Mouse (Mus musculus) kidney, adult 2 months (tissue): ENCODE results near the gene Slamf8. TPM values are rescaled to one million over a fixed set of nuclear protein-coding genes. Genes with fewer than 3 reads are reported as not detected.
A peak's percentile ranks its signal among the peaks of the same experiment; 100 is the strongest.

Experiments used
- DNase-seq: peaks from one replicate; pipeline ENCODE4 v3.0.0; 2021
- H3K27ac ChIP-seq: fragments of 200-500 bp; 2 replicates; pipeline ENCODE4 v1.5.1; 2012; ENCODE audit warnings: low read depth, low read length, control low read depth, inconsistent platforms; ENCODE audit not compliant: insufficient read depth
- H3K27me3 ChIP-seq: fragments of 200-500 bp; replicated peaks from 2 replicates; pipeline ENCODE4 v1.6.1; 2012; ENCODE audit warnings: mild to moderate bottlenecking, moderate library complexity, low read length, inconsistent platforms; ENCODE audit not compliant: control insufficient read depth, insufficient read depth
- H3K36me3 ChIP-seq: fragments of 200-500 bp; 2 replicates; pipeline ENCODE4 v1.6.1; 2012; ENCODE audit warnings: mild to moderate bottlenecking, moderate library complexity, low read length, inconsistent platforms; ENCODE audit not compliant: control insufficient read depth, insufficient read depth
- H3K4me1 ChIP-seq: fragments of 200-500 bp; 2 replicates; pipeline ENCODE4 v1.6.1; 2011; ENCODE audit warnings: low read length; ENCODE audit not compliant: control insufficient read depth, insufficient read depth
- H3K4me3 ChIP-seq: fragments of 200-500 bp; 2 replicates; pipeline ENCODE4 v1.5.1; 2011; ENCODE audit warnings: mild to moderate bottlenecking, low read depth, low read length, control low read depth; ENCODE audit not compliant: insufficient read depth
- CTCF ChIP-seq: fragments of 200-500 bp; conservative IDR thresholded peaks from 2 replicates; pipeline ENCODE4 v1.5.1; 2011; ENCODE audit warnings: low read depth, mild to moderate bottlenecking, control low read depth, low read length, moderate library complexity, mixed read lengths; ENCODE audit not compliant: insufficient read depth, insufficient read length
- POLR2A ChIP-seq: fragments of 200-500 bp; IDR thresholded peaks from one replicate; pipeline ENCODE4 v1.6.1; 2011; ENCODE audit warnings: low read depth, low read length, control low read depth
- WGBS: fragments of 180-500 bp; shearing (Covaris S2); methylation state at CpG from one replicate; pipeline ENCODE4 v1.1.7; 2018; 5-methylcytosine and 5-hydroxymethylcytosine counted together
- polyA plus RNA-seq: library from polyadenylated mRNA; depleted of rRNA; stranded (reverse); fragments of >200 nt; gene quantifications from 2 replicates; pipeline ENCODE4 v1.2.3, GENCODE M21; 2012

Gene Slamf8
- polyA plus RNA-seq, 1 experiment = 3.0 TPM

DNA sequence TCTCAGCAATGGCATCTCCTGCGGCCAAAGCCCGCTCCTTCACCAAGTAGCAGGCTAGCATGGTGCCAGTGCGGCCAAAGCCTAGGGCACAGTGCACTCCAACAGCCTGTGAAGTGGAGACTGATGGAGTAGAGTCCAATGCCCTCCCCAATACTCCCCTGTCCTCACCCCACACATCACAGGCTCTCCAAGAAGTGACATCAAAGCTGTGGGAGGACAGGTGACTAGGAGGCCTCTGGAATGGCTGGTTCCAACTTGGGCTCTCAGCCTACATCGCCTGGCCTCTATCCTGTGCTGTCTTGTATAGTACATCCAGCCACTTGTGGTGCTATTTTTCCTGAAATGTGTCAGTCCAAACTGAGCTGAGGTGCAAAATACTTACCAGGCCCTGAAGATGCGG, 41.4 kb upstream of the Slamf8 start:
- WGBS = 80% methylated on average over 5 of the region's 5 CpGs
- no peaks in the 10 kb centered on the region for H3K27me3 ChIP-seq
- TF ChIP-seq POLR2A (no peak), CTCF (no peak)
- H3K4me1 ChIP-seq = peaks cover 2% of the 10 kb centered on the region; the same call in 1 of the 2 replicates
- H3K4me3 ChIP-seq = no peak overlapping the region
- H3K27ac ChIP-seq = no peak overlapping the region
- no peak for DNase-seq
- no peaks in the 10 kb centered on the region for H3K36me3 ChIP-seq

- no peaks in the 10 kb centered on the region for H3K36me3 ChIP-seq
- H3K4me3 ChIP-seq = no peak overlapping the region
- H3K4me1 ChIP-seq = peaks cover 2% of the 10 kb centered on the region; the same call in 1 of the 2 replicates
- no peak overlapping the region for H3K27ac ChIP-seq
- H3K27me3 ChIP-seq = no peaks in the 10 kb centered on the region
- WGBS = 66% methylated on average over 7 of the region's 7 CpGs
- no peak for DNase-seq
- TF ChIP-seq CTCF = no peak
- no peak for TF ChIP-seq POLR2A
Measured at GRCm38 (mm10) chr1:172629831-172630230, 39.5 kb upstream of the Slamf8 start.

GRCm38 (mm10) chr1:172626306-172626705, 35.9 kb upstream of the Slamf8 start:
- no peaks in the 10 kb centered on the region for H3K36me3 ChIP-seq
- no peak for TF ChIP-seq CTCF
- TF ChIP-seq POLR2A = no peak
- no peaks in the 10 kb centered on the region; the same call in 1 of the 2 replicates for H3K4me1 ChIP-seq
- no peak overlapping the region for H3K4me3 ChIP-seq
- WGBS = 96% methylated on average over 3 of the region's 3 CpGs
- no peaks in the 10 kb centered on the region for H3K27me3 ChIP-seq
- no peak overlapping the region for H3K27ac ChIP-seq
- DNase-seq = no peak

DNA sequence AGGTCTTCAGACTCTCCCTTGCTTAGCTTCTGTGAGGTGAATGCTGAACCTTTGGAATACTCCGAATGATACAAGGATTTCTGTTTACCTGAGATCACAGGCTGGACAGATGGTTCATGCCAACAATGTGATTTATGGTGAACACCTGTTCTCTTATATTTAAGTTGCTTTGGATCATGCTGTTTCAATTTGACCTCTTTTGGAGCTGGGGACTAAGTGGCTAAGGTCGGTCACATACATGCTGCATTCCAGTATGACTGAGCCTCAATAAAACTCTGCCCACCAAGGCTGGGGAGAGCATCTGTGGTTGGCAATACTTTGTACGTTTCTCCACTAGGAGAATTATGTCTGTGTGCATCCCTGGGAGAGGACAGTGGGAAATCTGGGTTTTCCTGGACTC, 33.7 kb upstream of the Slamf8 start:
- no peak for DNase-seq
- TF ChIP-seq POLR2A (no peak), CTCF (no peak)
- WGBS = 43% methylated on average over 3 of the region's 3 CpGs
- no peaks in the 10 kb centered on the region for H3K36me3 ChIP-seq
- H3K27ac ChIP-seq = no peak overlapping the region
- H3K27me3 ChIP-seq = no peaks in the 10 kb centered on the region
- no peak overlapping the region for H3K4me3 ChIP-seq
- no peaks in the 10 kb centered on the region; the same call in 1 of the 2 replicates for H3K4me1 ChIP-seq

GRCm38 (mm10) chr1:172623599-172623998, 33.2 kb upstream of the Slamf8 start:
- DNase-seq = no peak
- no peaks in the 10 kb centered on the region; the same call in 1 of the 2 replicates for H3K4me1 ChIP-seq
- 39% methylated on average over 5 of the region's 5 CpGs for WGBS
- no peaks in the 10 kb centered on the region for H3K36me3 ChIP-seq
- no peak overlapping the region for H3K4me3 ChIP-seq
- no peaks in the 10 kb centered on the region for H3K27me3 ChIP-seq
- no peak for TF ChIP-seq CTCF
- TF ChIP-seq POLR2A = no peak
- H3K27ac ChIP-seq = no peak overlapping the region

DNA sequence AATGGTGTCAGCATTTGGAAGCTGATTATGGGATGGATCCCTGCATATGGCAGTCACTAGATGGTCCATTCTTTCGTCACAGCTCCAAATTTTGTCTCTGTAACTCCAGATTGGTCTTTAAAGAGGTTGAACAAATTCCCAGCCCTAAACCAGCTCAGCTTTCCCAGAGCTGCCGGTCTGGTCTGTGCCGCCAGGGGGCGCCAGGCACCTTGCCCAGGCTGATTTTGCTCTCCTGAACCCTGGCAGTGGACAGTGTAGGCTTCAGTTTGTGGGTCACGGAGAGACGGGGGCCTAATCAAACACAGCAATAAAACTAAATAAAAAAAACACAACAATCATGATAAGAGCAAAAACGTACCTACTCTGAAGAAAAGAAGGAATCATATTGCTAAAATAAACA, 28.9 kb upstream of the Slamf8 start:
- TF ChIP-seq CTCF = peak; percentile 95
- no peak for TF ChIP-seq POLR2A
- no peaks in the 10 kb centered on the region for H3K36me3 ChIP-seq
- no peaks in the 10 kb centered on the region for H3K27me3 ChIP-seq
- WGBS = 12% methylated on average over 7 of the region's 7 CpGs
- no peaks in the 10 kb centered on the region; the same call in 1 of the 2 replicates for H3K4me1 ChIP-seq
- peak; percentile 80 for DNase-seq
- no peak overlapping the region for H3K4me3 ChIP-seq
- H3K27ac ChIP-seq = no peak overlapping the region

DNA sequence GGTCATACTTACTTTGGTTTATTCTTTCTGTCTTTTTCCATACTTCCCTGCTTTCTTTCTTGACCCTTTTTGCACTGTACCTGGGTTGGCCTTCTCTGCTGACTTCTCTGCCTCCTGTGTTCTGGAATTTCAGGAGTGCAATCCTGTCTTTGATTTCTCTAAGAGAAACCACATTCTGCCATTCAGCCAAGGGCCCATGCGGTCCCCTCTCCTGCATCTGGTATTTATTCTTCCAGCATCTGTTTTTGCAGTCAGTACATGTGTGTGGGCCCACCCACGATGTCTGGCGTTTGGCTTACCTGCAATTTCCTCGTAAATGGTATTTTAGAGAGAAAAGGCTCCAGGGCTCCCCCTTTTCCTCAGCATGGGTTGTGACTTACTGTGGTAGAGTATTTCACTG, 27.8 kb upstream of the Slamf8 start:
- no peaks in the 10 kb centered on the region for H3K4me1 ChIP-seq
- DNase-seq = no peak
- no peak overlapping the region for H3K27ac ChIP-seq
- H3K36me3 ChIP-seq = no peaks in the 10 kb centered on the region
- no peaks in the 10 kb centered on the region for H3K27me3 ChIP-seq
- TF ChIP-seq POLR2A = no peak
- TF ChIP-seq CTCF = no peak
- H3K4me3 ChIP-seq = no peak overlapping the region
- WGBS = 54% methylated on average over 4 of the region's 4 CpGs
